Mouse (Mus musculus) hindbrain, embryonic 10.5 days (tissue): ENCODE data around the gene Lss. TPM values are rescaled to one million over a fixed set of nuclear protein-coding genes. Genes with fewer than 3 reads are reported as not detected.
A peak's percentile ranks its signal among the peaks of the same experiment; 100 is the strongest.

ENCODE experiments used
- DNase-seq: peaks from one replicate; pipeline ENCODE4 v3.0.0-alpha.2; 2017; ENCODE audit warnings: low spot score
- H3K27ac ChIP-seq: fragments of 300-500 bp; sonication (generic); 2 replicates; pipeline ENCODE4 v1.5.1; 2016; ENCODE audit warnings: mild to moderate bottlenecking, moderate library complexity
- H3K27me3 ChIP-seq: fragments of 300-500 bp; sonication (generic); 2 replicates; pipeline ENCODE4 v1.6.1; 2016; ENCODE audit warnings: mild to moderate bottlenecking; ENCODE audit not compliant: poor library complexity, insufficient read depth, severe bottlenecking
- H3K36me3 ChIP-seq: fragments of 300-500 bp; sonication (generic); 2 replicates; pipeline ENCODE4 v1.6.1; 2016; ENCODE audit warnings: mild to moderate bottlenecking, moderate library complexity
- H3K4me1 ChIP-seq: fragments of 300-500 bp; sonication (generic); replicated peaks from 2 replicates; pipeline ENCODE4 v1.6.1; 2016; ENCODE audit warnings: mild to moderate bottlenecking
- H3K4me3 ChIP-seq: fragments of 300-500 bp; sonication (generic); 2 replicates; pipeline ENCODE4 v1.5.1; 2016; ENCODE audit warnings: mild to moderate bottlenecking, moderate library complexity
- H3K9me3 ChIP-seq: fragments of 300-500 bp; sonication (generic); 2 replicates; pipeline ENCODE4 v1.6.1; 2016; ENCODE audit warnings: mild to moderate bottlenecking, moderate library complexity
- WGBS: fragments of 180-500 bp; shearing (Covaris S2); methylation state at CpG from one replicate; pipeline ENCODE4 v1.1.7; 2016; 5-methylcytosine and 5-hydroxymethylcytosine counted together
- polyA plus RNA-seq: library from polyadenylated mRNA; unstranded; fragments of >200 nt; fragmentation: Nextera tagmentation; extraction: Ambion mirVana; gene quantifications from 2 replicates; pipeline ENCODE4 v1.2.1, GENCODE M21; 2016

Lss gene
- polyA plus RNA-seq, result 56.1 and 60.3 TPM in 2 replicates

DNA sequence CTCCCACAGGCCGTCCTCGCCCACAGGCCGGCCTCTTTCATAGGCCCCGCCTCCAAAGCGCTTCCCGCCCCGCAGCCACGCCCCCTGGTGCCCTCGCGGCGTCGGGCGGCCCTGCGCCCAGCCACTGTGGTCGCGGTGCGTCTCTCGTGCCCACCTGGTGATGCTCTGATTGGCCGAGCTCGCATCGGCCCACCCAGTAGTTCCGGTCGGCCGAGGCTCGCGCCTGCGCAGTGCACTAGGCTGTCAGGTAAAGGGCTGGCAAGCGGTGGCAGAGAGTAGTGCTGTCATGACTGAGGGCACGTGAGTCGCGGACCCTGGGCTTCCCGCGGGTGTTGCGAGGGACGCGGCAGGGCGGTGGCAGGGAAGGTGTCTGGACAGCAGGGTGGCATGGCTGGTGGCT is at the start of gene Lss:
TSS of gene Lss (plus strand) at position 214 of the 400 bp plus-strand sequence.
- peak within 1 kb of the TSS; percentile 86 for H3K27ac ChIP-seq
- under 1% methylated on average over 37 of the region's 37 CpGs for WGBS

DNA sequence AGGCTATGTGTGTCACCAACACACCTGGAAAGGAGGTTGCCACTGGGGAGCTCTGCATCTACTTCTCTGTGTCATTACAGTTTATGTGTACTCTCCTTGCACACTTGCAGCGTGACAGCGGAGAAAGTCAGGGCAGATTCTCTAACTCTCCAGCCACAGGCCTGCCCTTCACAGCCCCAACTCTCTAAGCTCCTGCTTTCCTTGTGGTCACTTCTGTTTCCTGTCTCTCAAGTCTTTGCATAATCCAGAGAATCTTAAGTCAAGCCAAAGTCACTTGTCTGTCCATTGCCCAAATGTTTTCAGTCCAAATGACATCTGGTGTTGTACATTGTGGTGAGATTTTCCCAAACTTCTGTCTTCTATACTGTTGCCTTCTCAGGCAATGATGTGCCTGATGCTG is 45.1 kb upstream of the Lss start:
- H3K27ac ChIP-seq, result no peak overlapping the region
- H3K4me1 ChIP-seq, result no peaks in the 10 kb centered on the region
- no peak for DNase-seq
- H3K4me3 ChIP-seq, result no peak overlapping the region
- H3K27me3 ChIP-seq, result no peaks in the 10 kb centered on the region
- no peaks in the 10 kb centered on the region for H3K9me3 ChIP-seq
- 95% methylated on average over 2 of the region's 2 CpGs for WGBS
- peaks cover 100% of the 10 kb centered on the region for H3K36me3 ChIP-seq

More for the DNA sequence above, at the start of gene Lss:
- Histone ChIP-seq H3K4me1 (peaks cover 37% of the 10 kb centered on the region), H3K27me3 (no peaks in the 10 kb centered on the region), H3K9me3 (no peaks in the 10 kb centered on the region), H3K4me3 (peak within 1 kb of the TSS; percentile 71), H3K36me3 (peaks cover 38% of the 10 kb centered on the region)
- peak; percentile 98 for DNase-seq

GRCm38 (mm10) chr10:76488265-76488664 is 43.1 kb upstream of the Lss start:
- H3K4me3 ChIP-seq, result no peak overlapping the region
- H3K27me3 ChIP-seq, result no peaks in the 10 kb centered on the region
- 92% methylated on average over 8 of the region's 8 CpGs for WGBS
- DNase-seq, result no peak
- no peaks in the 10 kb centered on the region for H3K4me1 ChIP-seq
- peaks cover 99% of the 10 kb centered on the region for H3K36me3 ChIP-seq
- no peak overlapping the region for H3K27ac ChIP-seq
- H3K9me3 ChIP-seq, result no peaks in the 10 kb centered on the region

- Histone ChIP-seq H3K4me3 (no peak overlapping the region), H3K27ac (no peak overlapping the region), H3K36me3 (peaks cover 99% of the 10 kb centered on the region), H3K27me3 (no peaks in the 10 kb centered on the region), H3K4me1 (no peaks in the 10 kb centered on the region), H3K9me3 (no peaks in the 10 kb centered on the region)
- 95% methylated on average over 15 of the region's 15 CpGs for WGBS
- no peak for DNase-seq
Observed at GRCm38 (mm10) chr10:76489205-76489604, 42.2 kb upstream of the Lss start.

- no peaks in the 10 kb centered on the region for H3K27me3 ChIP-seq
- 84% methylated on average over 1 of the region's 1 CpGs for whole genome bisulfite sequencing
- peaks cover 95% of the 10 kb centered on the region for H3K36me3 ChIP-seq
- no peak overlapping the region for H3K4me3 ChIP-seq
- no peak overlapping the region for H3K27ac ChIP-seq
- no peaks in the 10 kb centered on the region for H3K4me1 ChIP-seq
- no peak for DNase-seq
- no peaks in the 10 kb centered on the region for H3K9me3 ChIP-seq
Observed at GRCm38 (mm10) chr10:76493527-76493926, 37.9 kb upstream of the Lss start.

DNA sequence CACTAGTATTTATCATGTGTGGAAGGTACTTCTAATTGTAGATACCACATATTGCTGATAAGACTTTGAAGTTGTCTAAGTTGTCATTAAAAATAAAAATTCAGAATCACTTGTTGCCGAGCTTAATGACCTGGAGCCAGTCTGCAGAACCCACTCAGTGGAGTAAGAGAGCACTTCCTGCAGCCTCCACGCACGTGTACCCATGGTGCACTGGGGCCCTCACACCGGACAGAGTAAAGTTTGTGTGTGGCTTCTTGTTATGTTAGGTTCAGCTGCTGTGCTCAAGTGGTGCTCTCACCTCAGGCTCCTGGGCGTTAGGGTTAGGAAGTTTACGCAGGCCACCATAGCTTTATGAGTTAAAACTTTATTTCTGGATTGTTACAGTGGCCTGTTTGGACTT is 35.9 kb upstream of the Lss start:
- H3K27ac ChIP-seq, result no peak overlapping the region
- H3K4me1 ChIP-seq, result no peaks in the 10 kb centered on the region
- H3K4me3 ChIP-seq, result no peak overlapping the region
- no peaks in the 10 kb centered on the region for H3K9me3 ChIP-seq
- DNase-seq, result no peak
- 96% methylated on average over 6 of the region's 6 CpGs for WGBS
- peaks cover 95% of the 10 kb centered on the region for H3K36me3 ChIP-seq
- H3K27me3 ChIP-seq, result no peaks in the 10 kb centered on the region

DNA sequence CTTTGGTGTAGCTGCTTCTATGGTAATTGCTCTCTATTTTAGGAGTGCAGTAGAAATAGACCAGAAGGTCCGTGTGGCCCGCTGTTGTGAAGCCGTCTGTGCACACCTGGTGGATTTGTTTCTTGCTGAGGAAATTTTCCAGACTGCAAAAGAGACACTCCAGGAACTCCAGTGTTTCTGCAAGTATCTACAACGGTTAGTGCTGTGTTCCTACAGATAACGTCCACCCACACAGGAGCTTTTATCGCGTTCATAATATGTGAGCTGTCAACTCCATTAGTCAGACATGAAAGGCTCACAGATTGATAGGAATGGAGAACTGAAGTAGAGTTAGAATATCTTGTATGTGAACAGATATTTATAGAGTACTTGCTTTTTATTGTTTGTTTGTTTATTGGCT is 35.0 kb upstream of the Lss start:
- no peaks in the 10 kb centered on the region for H3K27me3 ChIP-seq
- H3K9me3 ChIP-seq, result no peaks in the 10 kb centered on the region
- H3K4me1 ChIP-seq, result no peaks in the 10 kb centered on the region
- no peak overlapping the region for H3K4me3 ChIP-seq
- peaks cover 94% of the 10 kb centered on the region for H3K36me3 ChIP-seq
- DNase-seq, result no peak
- no peak overlapping the region for H3K27ac ChIP-seq
- 96% methylated on average over 7 of the region's 7 CpGs for WGBS

DNA sequence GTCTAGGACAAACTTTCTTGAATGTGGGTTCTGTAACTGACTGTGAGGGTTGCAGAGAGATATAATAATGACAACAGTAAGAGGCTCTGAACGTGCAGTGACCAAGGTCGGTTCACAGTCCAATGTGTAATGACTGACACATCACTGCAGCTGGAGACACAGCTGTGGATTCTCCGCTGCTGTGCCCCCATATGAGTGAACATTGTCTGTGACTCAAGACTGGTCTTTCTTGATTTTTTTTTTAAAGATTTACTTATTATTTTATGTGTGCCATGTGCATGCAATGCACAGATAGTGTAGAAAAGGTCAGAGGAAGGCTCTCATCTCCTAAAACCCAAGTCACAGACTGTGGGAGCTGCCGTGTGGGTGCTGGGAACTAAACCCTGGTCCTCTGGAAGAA is 33.9 kb upstream of the Lss start:
- Histone ChIP-seq H3K4me3 (no peak overlapping the region), H3K27me3 (no peaks in the 10 kb centered on the region), H3K4me1 (no peaks in the 10 kb centered on the region), H3K27ac (no peak overlapping the region), H3K9me3 (no peaks in the 10 kb centered on the region), H3K36me3 (peaks cover 95% of the 10 kb centered on the region)
- 96% methylated on average over 4 of the region's 4 CpGs for WGBS
- no peak for DNase-seq

DNA sequence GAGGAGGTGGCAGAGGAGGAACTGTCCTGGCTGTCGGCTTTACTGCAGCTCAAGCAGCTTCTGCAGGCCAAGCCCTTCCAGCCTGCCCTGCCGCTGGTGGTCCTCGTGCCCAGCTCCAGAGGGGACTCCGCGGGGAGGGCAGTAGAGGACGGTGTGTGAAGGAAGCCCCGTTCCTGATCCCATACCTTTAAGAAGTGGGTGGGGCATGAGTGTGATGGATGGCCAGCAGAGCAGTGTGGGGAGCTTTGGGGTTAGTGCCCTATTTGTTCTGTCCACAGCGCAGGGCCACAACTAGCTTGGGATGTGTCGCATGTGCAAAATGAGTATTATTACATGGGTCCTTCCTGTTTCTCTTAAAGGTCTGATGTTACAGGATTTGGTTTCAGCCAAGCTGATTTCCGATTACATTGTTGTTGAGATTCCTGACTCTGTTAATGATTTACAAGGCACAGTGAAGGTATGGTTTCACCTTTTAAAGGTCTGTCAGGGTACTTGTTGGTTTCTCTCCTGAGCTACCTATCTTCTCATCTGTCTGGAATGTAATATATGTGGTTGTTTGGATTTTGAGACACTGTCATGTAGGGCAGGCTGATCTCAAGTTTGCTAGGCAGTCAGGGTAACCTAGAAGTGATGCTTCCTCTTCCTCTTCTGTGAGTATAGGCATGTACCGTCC is 27.0 kb upstream of the Lss start:
- H3K27ac ChIP-seq, result no peak overlapping the region
- no peaks in the 10 kb centered on the region for H3K27me3 ChIP-seq
- WGBS, result 92% methylated on average over 11 of the region's 11 CpGs
- H3K9me3 ChIP-seq, result no peaks in the 10 kb centered on the region
- no peaks in the 10 kb centered on the region for H3K4me1 ChIP-seq
- H3K4me3 ChIP-seq, result no peak overlapping the region
- no peak for DNase-seq
- H3K36me3 ChIP-seq, result peaks cover 91% of the 10 kb centered on the region

- no peaks in the 10 kb centered on the region for H3K9me3 ChIP-seq
- H3K4me1 ChIP-seq, result no peaks in the 10 kb centered on the region
- H3K36me3 ChIP-seq, result peaks cover 92% of the 10 kb centered on the region
- 95% methylated on average over 7 of the region's 7 CpGs for WGBS
- H3K27me3 ChIP-seq, result no peaks in the 10 kb centered on the region
- no peak overlapping the region for H3K4me3 ChIP-seq
- DNase-seq, result no peak
- no peak overlapping the region for H3K27ac ChIP-seq
Observed at GRCm38 (mm10) chr10:76505865-76506264, 25.5 kb upstream of the Lss start.

GRCm38 (mm10) chr10:76512965-76513583 is 18.3 kb upstream of the Lss start:
- H3K36me3 ChIP-seq, result peaks cover 98% of the 10 kb centered on the region

GRCm38 (mm10) chr10:76530922-76531321 is 466 bp upstream of the Lss start:
- Histone ChIP-seq H3K27me3 (no peaks in the 10 kb centered on the region), H3K4me3 (peak overlapping the region; percentile 71), H3K9me3 (no peaks in the 10 kb centered on the region), H3K4me1 (peaks cover 37% of the 10 kb centered on the region), H3K36me3 (peaks cover 34% of the 10 kb centered on the region), H3K27ac (peak overlapping the region; percentile 86)
- WGBS, result 2% methylated on average over 11 of the region's 11 CpGs
- no peak for DNase-seq

More at GRCm38 (mm10) chr10:76512965-76513583, 18.3 kb upstream of the Lss start:
- DNase-seq, result peak; percentile 82
- 40% methylated on average over 5 of the region's 5 CpGs for WGBS
- Histone ChIP-seq H3K27me3 (no peaks in the 10 kb centered on the region), H3K4me3 (no peak overlapping the region), H3K9me3 (peaks cover 5% of the 10 kb centered on the region; the same call in 1 of the 2 replicates), H3K27ac (no peak overlapping the region), H3K4me1 (0 out of 2 replicates have a peak, but pooled peaks cover 3% of the 10 kb centered on the region)

DNA sequence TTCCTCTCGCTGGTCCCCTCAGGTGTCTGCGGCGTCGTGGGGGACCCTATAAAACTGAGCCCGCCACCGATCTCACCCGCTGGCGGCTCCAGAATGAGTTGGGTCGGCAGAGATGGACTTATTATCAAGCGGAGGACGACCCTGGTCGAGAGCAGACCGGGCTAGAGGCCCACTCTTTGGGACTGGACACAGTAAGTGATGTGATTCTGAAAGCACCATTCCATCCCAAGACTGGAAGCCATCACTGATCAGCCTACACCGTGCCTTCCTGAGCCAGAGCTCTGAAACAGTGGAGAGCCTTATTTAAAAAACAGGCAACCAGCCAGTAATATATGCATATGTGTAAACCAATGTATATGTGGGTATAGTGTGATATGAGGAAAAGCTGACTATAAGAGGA is 440 bp downstream of the Lss start:
- WGBS, result under 1% methylated on average over 14 of the region's 14 CpGs
- no peak for DNase-seq
- Histone ChIP-seq H3K27me3 (no peaks in the 10 kb centered on the region), H3K4me1 (peaks cover 37% of the 10 kb centered on the region), H3K4me3 (peak overlapping the region; percentile 71), H3K27ac (peak overlapping the region; percentile 86), H3K9me3 (no peaks in the 10 kb centered on the region), H3K36me3 (peaks cover 43% of the 10 kb centered on the region)
